Mouse (Mus musculus) CH12.LX (cell line): Measurements from ENCODE around the gene Snx11. TPM values are rescaled to one million over a fixed set of nuclear protein-coding genes. Genes with fewer than 3 reads are reported as not detected.

ENCODE experiments used
- DNase-seq: peaks from one replicate; pipeline ENCODE4 v3.0.0-alpha.2; 2013; ENCODE audit errors: extremely low read depth
- H3K27ac ChIP-seq: 2 replicates; pipeline ENCODE4 v1.5.1; 2012; ENCODE audit warnings: low read depth, mild to moderate bottlenecking, control low read depth, moderate library complexity; ENCODE audit not compliant: insufficient read depth
- H3K27me3 ChIP-seq: replicated peaks from 2 replicates; pipeline ENCODE3; 2012; ENCODE audit warnings: inconsistent platforms
- H3K36me3 ChIP-seq, 2 experiments: replicated peaks in 1 of 2; 2 replicates each; pipeline versions ENCODE3 to v1.6.1; 2012; ENCODE audit warnings: inconsistent platforms in 1 of 2, low read length in 1 of 2, mild to moderate bottlenecking in 1 of 2, mixed read lengths in 1 of 2, moderate library complexity in 1 of 2; ENCODE audit not compliant: control insufficient read depth in 1 of 2, insufficient read depth in 1 of 2
- H3K4me1 ChIP-seq, 2 experiments: 2 replicates each; pipeline ENCODE4 v1.6.1; 2012; ENCODE audit warnings: inconsistent platforms in 1 of 2, moderate library complexity in 1 of 2; ENCODE audit not compliant: insufficient read depth in 2 of 2, control insufficient read depth in 1 of 2
- H3K4me2 ChIP-seq: 2 replicates; pipeline ENCODE4 v1.6.1; 2012; ENCODE audit warnings: low read depth, mild to moderate bottlenecking, control low read depth; ENCODE audit not compliant: poor library complexity, insufficient read depth, severe bottlenecking
- H3K4me3 ChIP-seq, 3 experiments: fragments of 150-350 bp in 1 of 3; sonication (generic) in 1 of 3; replicated peaks in 1 of 3; 2 replicates each; pipeline versions ENCODE3 to v1.5.1; 2011 to 2012; ENCODE audit warnings: low read depth in 2 of 3, low read length in 2 of 3, mild to moderate bottlenecking in 2 of 3, moderate library complexity in 2 of 3, control low read depth in 1 of 3, improper control_type of control experiment in 1 of 3, inconsistent platforms in 1 of 3, mixed read lengths in 1 of 3; ENCODE audit not compliant: poor library complexity in 1 of 3
- H3K79me2 ChIP-seq: replicated peaks from 2 replicates; pipeline ENCODE4 v1.6.1; 2012; ENCODE audit warnings: mild to moderate bottlenecking, moderate library complexity; ENCODE audit not compliant: control insufficient read depth, poor library complexity, insufficient read depth, severe bottlenecking; ENCODE audit errors: extremely low read depth
- H3K9ac ChIP-seq: 2 replicates; pipeline ENCODE4 v1.6.1; 2012; ENCODE audit warnings: low read depth, mild to moderate bottlenecking, control low read depth, moderate library complexity; ENCODE audit not compliant: insufficient read depth
- H3K9me3 ChIP-seq: replicated peaks from 2 replicates; pipeline ENCODE3; 2012; ENCODE audit warnings: low read length, inconsistent platforms, mixed read lengths
- BHLHE40 ChIP-seq: IDR thresholded peaks from 2 replicates; pipeline ENCODE4 v1.6.1; 2011; ENCODE audit warnings: mild to moderate bottlenecking, low read depth, low read length, improper control_type of control experiment
- CHD1 ChIP-seq: IDR thresholded peaks from 2 replicates; pipeline ENCODE4 v1.6.1; 2012; ENCODE audit warnings: low read depth, low read length, improper control_type of control experiment, inconsistent platforms
- CHD2 ChIP-seq: IDR thresholded peaks from 2 replicates; pipeline ENCODE4 v1.6.1; 2011; ENCODE audit warnings: low read length, improper control_type of control experiment
- CTCF ChIP-seq, 2 experiments: IDR thresholded peaks in 1 of 2; conservative IDR thresholded peaks in 1 of 2; 2 replicates each; pipeline ENCODE4 v1.5.1; 2011 to 2012; ENCODE audit warnings: low read depth in 2 of 2, low read length in 2 of 2, improper control_type of control experiment in 1 of 2, inconsistent platforms in 1 of 2, mild to moderate bottlenecking in 1 of 2, moderate library complexity in 1 of 2
- E2F4 ChIP-seq: IDR thresholded peaks from 2 replicates; pipeline ENCODE4 v1.6.1; 2011; ENCODE audit warnings: low read depth, low read length, improper control_type of control experiment; ENCODE audit not compliant: insufficient replicate concordance
- ELF1 ChIP-seq: IDR thresholded peaks from 2 replicates; pipeline ENCODE4 v1.6.1; 2014; ENCODE audit warnings: low read depth, mild to moderate bottlenecking, inconsistent platforms, low read length, improper control_type of control experiment
- EP300 ChIP-seq: IDR thresholded peaks from 2 replicates; pipeline ENCODE4 v1.6.1; 2011; ENCODE audit warnings: low read length, improper control_type of control experiment
- ETS1 ChIP-seq: conservative IDR thresholded peaks from 2 replicates; pipeline ENCODE4 v1.6.1; 2012; ENCODE audit warnings: low read depth, mild to moderate bottlenecking, inconsistent platforms, low read length, improper control_type of control experiment, moderate library complexity
- GABPA ChIP-seq: IDR thresholded peaks from 2 replicates; pipeline ENCODE4 v1.6.1; 2012; ENCODE audit warnings: low read depth, low read length, improper control_type of control experiment, inconsistent platforms; ENCODE audit not compliant: insufficient replicate concordance
- HCFC1 ChIP-seq: IDR thresholded peaks from 2 replicates; pipeline ENCODE4 v1.6.1; 2012; ENCODE audit warnings: low read depth, mild to moderate bottlenecking, inconsistent platforms, low read length, improper control_type of control experiment
- IRF4 ChIP-seq: IDR thresholded peaks from 2 replicates; pipeline ENCODE4 v1.6.1; 2014; ENCODE audit warnings: low read depth, mild to moderate bottlenecking, inconsistent platforms, low read length, improper control_type of control experiment
- JUN ChIP-seq: IDR thresholded peaks from 2 replicates; pipeline ENCODE4 v1.6.1; 2011; ENCODE audit warnings: low read depth, mild to moderate bottlenecking, low read length, improper control_type of control experiment, moderate library complexity; ENCODE audit not compliant: insufficient read depth
- JUND ChIP-seq: conservative IDR thresholded peaks from 2 replicates; pipeline ENCODE4 v1.6.1; 2011; ENCODE audit warnings: low read depth, low read length, improper control_type of control experiment
- KAT2A ChIP-seq: IDR thresholded peaks from 2 replicates; pipeline ENCODE4 v1.6.1; 2012; ENCODE audit warnings: low read length, improper control_type of control experiment, inconsistent platforms; ENCODE audit not compliant: insufficient replicate concordance
- MAFK ChIP-seq: IDR thresholded peaks from 2 replicates; pipeline ENCODE4 v1.6.1; 2011; ENCODE audit warnings: low read length, improper control_type of control experiment; ENCODE audit not compliant: insufficient replicate concordance
- MAX ChIP-seq: IDR thresholded peaks from 2 replicates; pipeline ENCODE4 v1.6.1; 2011; ENCODE audit warnings: low read length, improper control_type of control experiment
- MAZ ChIP-seq: IDR thresholded peaks from 2 replicates; pipeline ENCODE4 v1.6.1; 2012; ENCODE audit warnings: low read depth, mild to moderate bottlenecking, inconsistent platforms, low read length, improper control_type of control experiment, moderate library complexity
- MEF2A ChIP-seq: IDR thresholded peaks from 2 replicates; pipeline ENCODE4 v1.6.1; 2014; ENCODE audit warnings: low read depth, mild to moderate bottlenecking, inconsistent platforms, low read length, improper control_type of control experiment, borderline replicate concordance
- MXI1 ChIP-seq: IDR thresholded peaks from 2 replicates; pipeline ENCODE4 v1.6.1; 2011; ENCODE audit warnings: mild to moderate bottlenecking, low read depth, low read length, improper control_type of control experiment
- MYC ChIP-seq: IDR thresholded peaks from 2 replicates; pipeline ENCODE4 v1.6.1; 2011; ENCODE audit warnings: low read depth, mild to moderate bottlenecking, improper control_type of control experiment, low read length
- NELFE ChIP-seq: IDR thresholded peaks from 2 replicates; pipeline ENCODE4 v1.6.1; 2011; ENCODE audit warnings: low read depth, low read length, improper control_type of control experiment
- NRF1 ChIP-seq: IDR thresholded peaks from 2 replicates; pipeline ENCODE4 v1.6.1; 2014; ENCODE audit warnings: low read depth, mild to moderate bottlenecking, inconsistent platforms, low read length, improper control_type of control experiment, moderate library complexity
- PAX5 ChIP-seq: IDR thresholded peaks from 2 replicates; pipeline ENCODE4 v1.6.1; 2012; ENCODE audit warnings: low read length, inconsistent platforms, mixed read lengths
- POLR2A ChIP-seq: IDR thresholded peaks from 2 replicates; pipeline ENCODE4 v1.6.1; 2011; ENCODE audit warnings: low read depth, mild to moderate bottlenecking, improper control_type of control experiment, low read length
- POLR2AphosphoS2 ChIP-seq: IDR thresholded peaks from 2 replicates; pipeline ENCODE4 v1.6.1; 2011; ENCODE audit warnings: low read depth, low read length, improper control_type of control experiment
- RAD21 ChIP-seq: IDR thresholded peaks from 2 replicates; pipeline ENCODE4 v1.6.1; 2011; ENCODE audit warnings: low read depth, mild to moderate bottlenecking, low read length, improper control_type of control experiment, moderate library complexity
- RCOR1 ChIP-seq: conservative IDR thresholded peaks from 2 replicates; pipeline ENCODE4 v1.6.1; 2012; ENCODE audit warnings: low read depth, mild to moderate bottlenecking, inconsistent platforms, low read length, improper control_type of control experiment
- SIN3A ChIP-seq: IDR thresholded peaks from 2 replicates; pipeline ENCODE4 v1.6.1; 2012; ENCODE audit warnings: low read length, improper control_type of control experiment, inconsistent platforms
- SMC3 ChIP-seq: IDR thresholded peaks from 2 replicates; pipeline ENCODE4 v1.6.1; 2011; ENCODE audit warnings: low read depth, low read length, improper control_type of control experiment
- TBP ChIP-seq: conservative IDR thresholded peaks from 2 replicates; pipeline ENCODE4 v1.6.1; 2011; ENCODE audit warnings: low read depth, low read length, improper control_type of control experiment
- TCF12 ChIP-seq: IDR thresholded peaks from 2 replicates; pipeline ENCODE4 v1.6.1; 2014; ENCODE audit warnings: low read depth, mild to moderate bottlenecking, inconsistent platforms, low read length, improper control_type of control experiment
- UBTF ChIP-seq: IDR thresholded peaks from 2 replicates; pipeline ENCODE4 v1.6.1; 2012; ENCODE audit warnings: low read depth, mild to moderate bottlenecking, inconsistent platforms, low read length, improper control_type of control experiment, moderate library complexity
- USF1 ChIP-seq: IDR thresholded peaks from 2 replicates; pipeline ENCODE4 v1.6.1; 2014; ENCODE audit warnings: low read depth, mild to moderate bottlenecking, inconsistent platforms, low read length, improper control_type of control experiment
- USF2 ChIP-seq: conservative IDR thresholded peaks from 2 replicates; pipeline ENCODE4 v1.6.1; 2011; ENCODE audit warnings: low read depth, low read length, improper control_type of control experiment
- ZC3H11A ChIP-seq: IDR thresholded peaks from 2 replicates; pipeline ENCODE4 v1.6.1; 2012; ENCODE audit warnings: low read depth, mild to moderate bottlenecking, inconsistent platforms, low read length, improper control_type of control experiment
- ZKSCAN1 ChIP-seq: IDR thresholded peaks from 2 replicates; pipeline ENCODE4 v1.6.1; 2012; ENCODE audit warnings: low read depth, inconsistent platforms, low read length, improper control_type of control experiment, borderline replicate concordance
- ZMIZ1 ChIP-seq: IDR thresholded peaks from 2 replicates; pipeline ENCODE4 v1.6.1; 2012; ENCODE audit warnings: low read depth, mild to moderate bottlenecking, inconsistent platforms, low read length, improper control_type of control experiment
- ZNF384 ChIP-seq: IDR thresholded peaks from 2 replicates; pipeline ENCODE4 v1.6.1; 2012; ENCODE audit warnings: low read depth, low read length, improper control_type of control experiment, inconsistent platforms
- dilution Hi-C: fragments of 300-500 bp; cut with MboI; formaldehyde crosslinking; loops from 2 replicates; pipeline ENCODE4 v1.14.3; 2020; ENCODE audit warnings: low sequenced_read_pairs; ENCODE audit not compliant: extremely low pct_unique_long_range_greater_than_20kb, extremely low pct_ligation_motif_present
- in situ Hi-C: fragments of 300-500 bp; cut with MboI; formaldehyde crosslinking; loops from 3 replicates; pipeline ENCODE4 v1.14.3; 2019; ENCODE audit warnings: low sequenced_read_pairs, low pct_ligation_motif_present, low pct_unique_long_range_greater_than_20kb, mixed read lengths
- polyA plus RNA-seq: library from polyadenylated mRNA; unstranded; fragments of >175 nt; gene quantifications from 2 replicates; pipeline ENCODE4 v1.2.1, GENCODE M21; 2012; ENCODE audit warnings: low read depth; ENCODE audit not compliant: insufficient read length
- total RNA-seq, 2 experiments: library from RNA; depleted of rRNA; stranded (reverse); fragments of 300-350 nt in 1 of 2; fragments of >200 nt in 1 of 2; gene quantifications; 2 replicates each; pipeline ENCODE4 v1.2.3; 2012 to 2014

The Snx11 gene
- total and polyA plus RNA-seq, 3 experiments: 153 to 244 (median 217) TPM

- H3K4me1 ChIP-seq: peaks cover 0 to 46% of the 10 kb centered on the region in 2 experiments; a peak in 3 of 4 replicates
- peaks cover 0 to 26% of the 10 kb centered on the region in 2 experiments for H3K36me3 ChIP-seq
- DNase-seq: no peak
- in situ Hi-C loops: no loop called here
- peak overlapping the region; percentile 83 to 95 (median 83) for H3K4me3 ChIP-seq
- no peaks in the 10 kb centered on the region for H3K27me3 ChIP-seq
- peak overlapping the region; percentile 88 for H3K9ac ChIP-seq
- TF ChIP-seq CTCF (conservative IDR thresholded peaks at IDR 0.05 in 1 of 2, IDR thresholded peaks at IDR 0.05 in 1 of 2; ENCODE audit: low read depth in 2 of 2, low read length in 2 of 2): peak in 1 of 2 experiments; percentile 48; a peak in 2 of 4 replicates
- TF ChIP-seq NRF1: 0 out of 2 replicates have a peak, but pooled peaks have one; percentile 9
- TF ChIP-seq E2F4: no peak
- TF ChIP-seq CHD1: peak; percentile 82; the same call in 1 of the 2 replicates
- no peak for TF ChIP-seq UBTF
- TF ChIP-seq MEF2A: no peak
- no peak for TF ChIP-seq ZKSCAN1
- TF ChIP-seq ZNF384: no peak
- TF ChIP-seq MAFK: no peak
- no peak for TF ChIP-seq HCFC1
- no peak for TF ChIP-seq RCOR1
- no peak for TF ChIP-seq RAD21
- TF ChIP-seq SMC3: no peak; the same call in 1 of the 2 replicates
- no peak for TF ChIP-seq USF2
- no peak for TF ChIP-seq ELF1
- peak; percentile 2; the same call in 1 of the 2 replicates for TF ChIP-seq ZMIZ1
- TF ChIP-seq GABPA: no peak
- TF ChIP-seq MAX: peak; percentile 80; the same call in 1 of the 2 replicates
- TF ChIP-seq POLR2A: 0 out of 2 replicates have a peak, but pooled peaks have one; percentile 23
- TF ChIP-seq KAT2A: no peak
- no peak for TF ChIP-seq TCF12
- peak; percentile 80; the same call in 1 of the 2 replicates for TF ChIP-seq MYC
- no peak; the same call in 1 of the 2 replicates for TF ChIP-seq MAZ
- TF ChIP-seq POLR2AphosphoS2: no peak
- no peak for TF ChIP-seq JUND
- no peak for TF ChIP-seq IRF4
- no peak for TF ChIP-seq ETS1
- TF ChIP-seq BHLHE40: 0 out of 2 replicates have a peak, but pooled peaks have one; percentile 21
- TF ChIP-seq JUN: no peak
- no peak for TF ChIP-seq PAX5
- TF ChIP-seq ZC3H11A: no peak
- TF ChIP-seq CHD2: peak; percentile 65; the same call in 1 of the 2 replicates
- TF ChIP-seq EP300: no peak
- TF ChIP-seq USF1: no peak
- no peak for TF ChIP-seq NELFE
- TF ChIP-seq SIN3A: peak; percentile 24
- peak; percentile 86 for TF ChIP-seq MXI1
- TF ChIP-seq TBP: no peak
- TF ChIP-seq, all 38 proteins: peak for 11
- H3K79me2 ChIP-seq: peaks cover 56% of the 10 kb centered on the region
- dilution Hi-C loops: no loop called here
- H3K9me3 ChIP-seq: no peaks in the 10 kb centered on the region
- H3K4me2 ChIP-seq: peak overlapping the region; percentile 98
- H3K27ac ChIP-seq: peak overlapping the region; percentile 12; the same call in 1 of the 2 replicates
Measured at GRCm38 (mm10) chr11:96789990-96790389, 12.6 kb upstream of the Snx11 start.
